Mouse (Mus musculus) lung, postnatal 0 days (tissue): Measurements from ENCODE around the gene Apln.
A peak's percentile ranks its signal among the peaks of the same experiment; 100 is the strongest.

Experiments used
- CTCF ChIP-seq: IDR thresholded peaks from 2 replicates; pipeline ENCODE4 v1.5.1; 2016; ENCODE audit warnings: antibody characterized with exemption, mild to moderate bottlenecking
- EP300 ChIP-seq: IDR thresholded peaks from 2 replicates; pipeline ENCODE4 v1.6.1; 2016; ENCODE audit warnings: antibody characterized with exemption, mild to moderate bottlenecking, control low read depth

DNA sequence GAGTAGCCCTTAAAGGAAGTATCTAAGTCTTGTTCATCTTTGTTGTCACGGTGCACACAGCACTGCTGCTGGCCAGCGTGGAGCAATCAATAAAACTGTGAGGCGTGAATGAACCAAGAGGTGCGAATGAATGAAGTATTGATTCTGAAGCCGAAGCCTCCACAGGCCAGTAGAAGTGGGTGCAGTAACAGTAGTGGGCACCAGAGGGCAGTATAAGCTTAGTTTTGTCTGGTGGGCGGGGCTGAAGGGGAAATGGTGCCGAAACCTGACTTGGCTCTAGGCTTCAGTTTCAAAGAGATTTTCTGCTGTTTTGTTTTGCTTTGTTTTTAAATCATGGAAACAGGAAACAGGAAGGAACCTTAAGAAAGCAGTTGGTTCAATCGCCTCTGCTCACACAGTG is 42.0 kb downstream of the Apln start:
- TF ChIP-seq CTCF, result peak; percentile 86
- TF ChIP-seq EP300, result no peak
